10 mouse cellular contexts compared by ENCODE assay signal in genomic region chr11:62642023-62642844, GRCm38 (mm10). TPM values are rescaled to one million over a fixed set of nuclear protein-coding genes. Genes with fewer than 3 reads are reported as not detected.
DNase-seq lines count a peak whose midpoint lies in the region; ATAC-seq and TF ChIP-seq lines count a peak whose summit lies in the region.
"Had no signal": no experiment of that assay in that cellular context is flagged by ENCODE, and none has a peak within 500 bp of the region (broad histone marks: within the 10 kb centered on the region; RNA-seq: fewer than 3 reads in every experiment).

No protein-coding gene starts in this region.

- no peak for DNase-seq in heart, embryonic 10.5 days (ENCODE audit: low spot score)
- no peak for DNase-seq in heart, adult 8-10 months (ENCODE audit: low spot score)
- no peak for DNase-seq in liver, postnatal 0 days
- no peak for DNase-seq in thymus, postnatal 10 days (ENCODE audit: low spot score in 2 of 2)

- WGBS in heart, embryonic 10.5 days: 42% methylated on average over 11 of the region's 11 CpGs
- WGBS in heart, embryonic 16.5 days: 27% methylated on average over 11 of the region's 11 CpGs
- 66% methylated on average over 11 of the region's 11 CpGs for WGBS in liver, postnatal 0 days (ENCODE audit: insufficient replicate concordance)

- 0 out of 2 replicates have a peak, but pooled peaks cover 3% of the 10 kb centered on the region for H3K36me3 ChIP-seq in heart, embryonic 10.5 days
- peaks cover 5% of the 10 kb centered on the region for H3K36me3 ChIP-seq in megakaryocyte, embryonic 14.5 days (replicated peaks; ENCODE audit: low read length)
- H3K36me3 ChIP-seq in heart, embryonic 16.5 days (ENCODE audit: control insufficient read depth, insufficient read depth): no peaks in the 10 kb centered on the region
- no peaks in the 10 kb centered on the region for H3K36me3 ChIP-seq in myocyte (ENCODE audit: control insufficient read depth, insufficient read depth)
- no peaks in the 10 kb centered on the region for H3K36me3 ChIP-seq in liver, postnatal 0 days (replicated peaks; ENCODE audit: insufficient read depth, low read length)
- H3K36me3 ChIP-seq: hindbrain, embryonic 15.5 days had no signal

- no peak overlapping the region for H3ac ChIP-seq in myocyte (ENCODE audit: control insufficient read depth, insufficient read length)

- H3K27ac ChIP-seq in heart, embryonic 10.5 days: peak overlapping the region; percentile 94
- H3K27ac ChIP-seq in heart, embryonic 16.5 days (ENCODE audit: low read length): peak overlapping the region; percentile 98
- H3K27ac ChIP-seq in liver, postnatal 0 days (ENCODE audit: low read depth): no peak overlapping the region

- no peak for ATAC-seq in megakaryocyte, adult 5-6 weeks (ENCODE audit: poor library complexity, severe bottlenecking)
- ATAC-seq in heart, embryonic 16.5 days (replicated peaks; ENCODE audit: extremely low read depth, insufficient read depth, low FRiP score): no peak
- no peak for ATAC-seq in liver, postnatal 0 days

- no peak for TF ChIP-seq CTCF in liver, postnatal 0 days (IDR thresholded peaks at IDR 0.05; ENCODE audit: low read depth)

- no peaks in the 10 kb centered on the region for H3K27me3 ChIP-seq in heart, embryonic 10.5 days (ENCODE audit: insufficient read depth, poor library complexity, severe bottlenecking)
- peaks cover 7% of the 10 kb centered on the region for H3K27me3 ChIP-seq in megakaryocyte, embryonic 14.5 days (replicated peaks)
- no peaks in the 10 kb centered on the region for H3K27me3 ChIP-seq in heart, embryonic 16.5 days (ENCODE audit: control insufficient read depth, insufficient read depth, low read length)
- H3K27me3 ChIP-seq in myocyte (ENCODE audit: control insufficient read depth, insufficient read depth, insufficient read length): no peaks in the 10 kb centered on the region
- H3K27me3 ChIP-seq in liver, postnatal 0 days (ENCODE audit: insufficient read depth, low read length): no peaks in the 10 kb centered on the region
- H3K27me3 ChIP-seq: hindbrain, embryonic 15.5 days had no signal

- H3K9ac ChIP-seq in heart, embryonic 16.5 days (ENCODE audit: low read length): peak overlapping the region; percentile 58
- H3K9ac ChIP-seq in liver, postnatal 0 days (replicated peaks): no peak overlapping the region
- H3K9ac ChIP-seq: hindbrain, embryonic 15.5 days had no signal

- no peak for TF ChIP-seq POLR2A in myocyte (IDR thresholded peaks at IDR 0.05; ENCODE audit: insufficient read length, low read depth)

- no peak overlapping the region for H3K4me3 ChIP-seq in heart, embryonic 10.5 days
- peak overlapping the region; percentile 19 for H3K4me3 ChIP-seq in megakaryocyte, embryonic 14.5 days (replicated peaks)
- no peak overlapping the region for H3K4me3 ChIP-seq in heart, embryonic 16.5 days (ENCODE audit: low read length)
- H3K4me3 ChIP-seq in myocyte: no peak overlapping the region
- no peak overlapping the region for H3K4me3 ChIP-seq in liver, postnatal 0 days (ENCODE audit: low read depth, low read length)
- H3K4me3 ChIP-seq: hindbrain, embryonic 15.5 days had no signal

- no peaks in the 10 kb centered on the region for H3K9me3 ChIP-seq in heart, embryonic 10.5 days
- no peaks in the 10 kb centered on the region for H3K9me3 ChIP-seq in megakaryocyte, embryonic 14.5 days
- no peaks in the 10 kb centered on the region for H3K9me3 ChIP-seq in heart, embryonic 16.5 days (replicated peaks; ENCODE audit: control insufficient read depth, low read length)
- no peaks in the 10 kb centered on the region for H3K9me3 ChIP-seq in liver, postnatal 0 days (ENCODE audit: low read length)
- H3K9me3 ChIP-seq: hindbrain, embryonic 15.5 days had no signal

- TF ChIP-seq EP300 in liver, postnatal 0 days (IDR thresholded peaks at IDR 0.05; ENCODE audit: low read depth): no peak

- peaks cover 99% of the 10 kb centered on the region for H3K4me1 ChIP-seq in heart, embryonic 10.5 days
- H3K4me1 ChIP-seq in megakaryocyte, embryonic 14.5 days: peaks cover 92% of the 10 kb centered on the region
- peaks cover 94% of the 10 kb centered on the region for H3K4me1 ChIP-seq in heart, embryonic 16.5 days (ENCODE audit: control insufficient read depth, insufficient read depth, low read length)
- H3K4me1 ChIP-seq in liver, postnatal 0 days (ENCODE audit: insufficient read depth): peaks cover 44% of the 10 kb centered on the region

- H3K4me2 ChIP-seq in heart, embryonic 16.5 days (ENCODE audit: low read depth, low read length): peak overlapping the region; percentile 29
- peak overlapping the region; percentile 59 for H3K4me2 ChIP-seq in myocyte (ENCODE audit: low read depth)
- no peak overlapping the region for H3K4me2 ChIP-seq in liver, postnatal 0 days (ENCODE audit: low read depth, low read length)
- H3K4me2 ChIP-seq: hindbrain, embryonic 15.5 days; liver, embryonic 11.5 days had no signal

- H3K79me2 ChIP-seq in myocyte (ENCODE audit: control insufficient read depth, insufficient read depth): peaks cover 20% of the 10 kb centered on the region

TF ChIP-seq in myocyte, 11 proteins besides CTCF, POLR2A, EP300 and RAD21:
- TF ChIP-seq E2F4 (IDR thresholded peaks at IDR 0.05; ENCODE audit: insufficient read depth) (no peak), SRF (IDR thresholded peaks at IDR 0.05; ENCODE audit: control insufficient read depth, insufficient read length, low read depth) (no peak), REST (IDR thresholded peaks at IDR 0.05; ENCODE audit: insufficient read depth, insufficient read length) (no peak), TCF12 (IDR thresholded peaks at IDR 0.05; ENCODE audit: insufficient read depth, poor library complexity, severe bottlenecking) (peak; percentile 36), MYOD1 (IDR thresholded peaks at IDR 0.05; ENCODE audit: control insufficient read depth in 1 of 3, insufficient read length in 2 of 3, low read depth in 2 of 3) (peak; percentile 39 to 79 (median 55)), CEBPB (IDR thresholded peaks at IDR 0.05; ENCODE audit: insufficient read depth, poor library complexity, severe bottlenecking) (no peak), POLR2AphosphoS2 (IDR thresholded peaks at IDR 0.05; ENCODE audit: insufficient read length, low read depth) (no peak), USF1 (IDR thresholded peaks at IDR 0.05; ENCODE audit: low read depth) (no peak), TCF3 (IDR thresholded peaks at IDR 0.05; ENCODE audit: insufficient read length, low read depth) (no peak), MAX (IDR thresholded peaks at IDR 0.05; ENCODE audit: low read depth) (no peak), MYOG (IDR thresholded peaks at IDR 0.05; ENCODE audit: control insufficient read depth in 1 of 3, insufficient read depth in 1 of 3, insufficient read length in 2 of 3, low read depth in 2 of 3) (peak in 2 of 3 experiments; percentile 20 to 71)

RNA-seq across cellular contexts. Expression of gene Lrrc75a, which starts 6.1 kb away (rescaled TPM):
- polyA plus RNA-seq in heart, embryonic 10.5 days (2016; fragmentation: Nextera tagmentation; extraction: Ambion mirVana): 14.9 and 17.2 TPM in 2 replicates
- 1 to 10 TPM; 3.1 to 4.5 (median 3.7) TPM for total RNA-seq in heart, adult 8-10 months (2022)
- 4.6 and 8.6 TPM in 2 replicates for polyA plus RNA-seq in megakaryocyte, embryonic 14.5 days (2012; ENCODE audit: insufficient read depth, low replicate concordance)
- 5.7 TPM in 2 replicates for total RNA-seq in megakaryocyte, adult 5-6 weeks (2015)
- 3.6 and 5.7 TPM in 2 replicates for total RNA-seq in megakaryocyte, adult 5-6 weeks (2017)
- polyA plus RNA-seq in heart, embryonic 16.5 days (2015; fragmentation: Nextera tagmentation; extraction: Ambion mirVana): 11.4 and 15.2 TPM in 2 replicates
- polyA plus RNA-seq in myocyte (2012; fragmentation: generic; extraction: Trizol): 19.5 TPM
- polyA plus RNA-seq in liver, postnatal 0 days (2015; fragmentation: Nextera tagmentation; extraction: Ambion mirVana): 1.1 and 1.3 TPM in 2 replicates

RNA-seq across cellular contexts. Expression of gene Mmgt2, which starts 6.2 kb away (rescaled TPM):
- 40.5 and 49.6 TPM in 2 replicates for polyA plus RNA-seq in heart, embryonic 10.5 days (2016; fragmentation: Nextera tagmentation; extraction: Ambion mirVana)
- total RNA-seq in heart, adult 8-10 months (2022): 1 to 10 TPM; 5.1 to 5.9 (median 5.7) TPM
- polyA plus RNA-seq in megakaryocyte, embryonic 14.5 days (2012; ENCODE audit: insufficient read depth, low replicate concordance): 19.9 and 26.5 TPM in 2 replicates
- total RNA-seq in megakaryocyte, adult 5-6 weeks (2015): 19.0 and 19.3 TPM in 2 replicates
- 7.2 and 10.9 TPM in 2 replicates for total RNA-seq in megakaryocyte, adult 5-6 weeks (2017)
- 48.8 and 49.0 TPM in 2 replicates for polyA plus RNA-seq in heart, embryonic 16.5 days (2015; fragmentation: Nextera tagmentation; extraction: Ambion mirVana)
- polyA plus RNA-seq in myocyte (2012; fragmentation: generic; extraction: Trizol): 29.2 TPM
- 7.8 and 9.6 TPM in 2 replicates for polyA plus RNA-seq in liver, postnatal 0 days (2015; fragmentation: Nextera tagmentation; extraction: Ambion mirVana)
